Mouse (Mus musculus) cerebellum, adult 2 months (tissue): ENCODE measurements around the gene Nxn.

Experiments used
- CTCF ChIP-seq: fragments of 200-500 bp; IDR thresholded peaks from 2 replicates; pipeline ENCODE4 v1.5.1; 2011; ENCODE audit warnings: low read depth, mild to moderate bottlenecking, control low read depth, low read length, moderate library complexity, borderline replicate concordance; ENCODE audit not compliant: insufficient read depth
- POLR2A ChIP-seq: fragments of 200-500 bp; IDR thresholded peaks from 2 replicates; pipeline ENCODE4 v1.6.1; 2011; ENCODE audit warnings: low read length, control low read depth, borderline replicate concordance; ENCODE audit not compliant: insufficient read depth

DNA sequence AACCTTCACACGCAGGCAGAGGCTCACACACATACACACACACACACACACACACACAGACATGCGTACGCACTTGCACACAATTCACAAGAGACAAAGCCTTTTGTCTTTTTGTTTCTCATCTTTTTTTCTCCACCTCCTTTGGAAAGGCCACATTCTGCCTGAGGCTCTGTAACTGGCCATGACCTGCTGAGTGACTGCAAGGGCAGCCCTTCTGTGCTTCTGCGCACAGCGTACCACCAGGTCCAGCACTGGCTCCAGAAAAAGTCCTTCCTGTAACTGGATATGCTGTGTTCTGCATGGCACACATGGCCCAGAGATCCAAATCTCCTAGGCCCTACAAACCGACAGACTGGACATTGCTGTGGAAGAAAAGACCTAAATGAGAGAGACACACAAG is 38.7 kb downstream of the Nxn start:
- no peak for TF ChIP-seq CTCF
- no peak for TF ChIP-seq POLR2A
